Mouse (Mus musculus) hindlimb bud, embryonic 11.5 days (tissue): ENCODE measurements around the gene Nr4a1.

ENCODE experiments used
- DNase-seq: peaks from one replicate; pipeline ENCODE4 v3.0.0-alpha.2; 2012; ENCODE audit warnings: low read depth, low spot score; ENCODE audit errors: extremely low spot score

Gene Nr4a1

GRCm38 (mm10) chr15:101255842-101256462 lies 1.9 kb downstream of the Nr4a1 start:
- DNase-seq: no peak

GRCm38 (mm10) chr15:101256463-101257206 lies 2.6 kb downstream of the Nr4a1 start:
- DNase-seq: no peak

GRCm38 (mm10) chr15:101258420-101258819 lies 4.4 kb downstream of the Nr4a1 start:
- no peak for DNase-seq

GRCm38 (mm10) chr15:101259922-101260321 lies 5.9 kb downstream of the Nr4a1 start:
- DNase-seq: no peak

- no peak for DNase-seq
These were observed 6.3 kb downstream of the Nr4a1 start for GRCm38 (mm10) chr15:101260387-101260786.

GRCm38 (mm10) chr15:101260874-101261622 lies 7.0 kb downstream of the Nr4a1 start:
- DNase-seq: no peak

- DNase-seq: no peak
These were observed 8.4 kb downstream of the Nr4a1 start for GRCm38 (mm10) chr15:101262502-101262901.

GRCm38 (mm10) chr15:101266132-101266963 lies 12.3 kb downstream of the Nr4a1 start:
- no peak for DNase-seq

- DNase-seq: no peak
These were observed 13.3 kb downstream of the Nr4a1 start for GRCm38 (mm10) chr15:101267053-101268032.

GRCm38 (mm10) chr15:101270101-101270820 lies 16.2 kb downstream of the Nr4a1 start:
- no peak for DNase-seq

- DNase-seq: no peak
These were observed 17.0 kb downstream of the Nr4a1 start for GRCm38 (mm10) chr15:101271107-101271506.

GRCm38 (mm10) chr15:101271513-101271912 lies 17.4 kb downstream of the Nr4a1 start:
- no peak for DNase-seq

GRCm38 (mm10) chr15:101274380-101274779 lies 20.3 kb downstream of the Nr4a1 start:
- no peak for DNase-seq

- no peak for DNase-seq
These were observed 23.4 kb downstream of the Nr4a1 start for GRCm38 (mm10) chr15:101277351-101277899.

- DNase-seq: no peak
These were observed 24.5 kb downstream of the Nr4a1 start for GRCm38 (mm10) chr15:101278589-101278988.

- DNase-seq: no peak
These were observed 25.4 kb downstream of the Nr4a1 start for GRCm38 (mm10) chr15:101279430-101279999.

- no peak for DNase-seq
These were observed 28.4 kb downstream of the Nr4a1 start for GRCm38 (mm10) chr15:101282471-101282870.

GRCm38 (mm10) chr15:101283183-101283910 lies 29.3 kb downstream of the Nr4a1 start:
- DNase-seq: no peak
